Mouse (Mus musculus) embryonic facial prominence, embryonic 14.5 days (tissue): ENCODE results near the gene Ddx54. TPM values are rescaled to one million over a fixed set of nuclear protein-coding genes. Genes with fewer than 3 reads are reported as not detected.
A peak's percentile ranks its signal among the peaks of the same experiment; 100 is the strongest.

Experiments used
- ATAC-seq: fragments of 200-750 bp; cut with Nextera tagmentation; 2 replicates; pipeline ENCODE4 v1.8.0; 2017; ENCODE audit warnings: low read depth, moderate number of reproducible peaks, moderate TSS enrichment
- DNase-seq: peaks from one replicate; pipeline ENCODE4 v3.0.0-alpha.2; 2015; ENCODE audit warnings: low spot score
- H3K27ac ChIP-seq: fragments of 300-500 bp; sonication (generic); replicated peaks from 2 replicates; pipeline ENCODE4 v1.5.1; 2014; ENCODE audit warnings: low read depth, mild to moderate bottlenecking, low read length, moderate library complexity
- H3K27me3 ChIP-seq: fragments of 300-500 bp; sonication (generic); replicated peaks from 2 replicates; pipeline ENCODE4 v1.6.1; 2014; ENCODE audit warnings: low read length; ENCODE audit not compliant: control insufficient read depth, insufficient read depth
- H3K36me3 ChIP-seq: fragments of 300-500 bp; sonication (generic); 2 replicates; pipeline ENCODE4 v1.6.1; 2014; ENCODE audit warnings: low read length, mixed read lengths; ENCODE audit not compliant: control insufficient read depth, insufficient read depth
- H3K4me1 ChIP-seq: fragments of 300-500 bp; sonication (generic); 2 replicates; pipeline ENCODE4 v1.6.1; 2014; ENCODE audit warnings: antibody characterized with exemption, low read length; ENCODE audit not compliant: control insufficient read depth, insufficient read depth
- H3K4me2 ChIP-seq: fragments of 300-500 bp; sonication (generic); 2 replicates; pipeline ENCODE4 v1.6.1; 2014; ENCODE audit warnings: low read depth, mild to moderate bottlenecking, low read length, moderate library complexity, mixed read lengths
- H3K4me3 ChIP-seq: fragments of 300-500 bp; sonication (generic); 2 replicates; pipeline ENCODE4 v1.5.1; 2014; ENCODE audit warnings: low read depth, mild to moderate bottlenecking, low read length
- H3K9ac ChIP-seq: fragments of 300-500 bp; sonication (generic); 2 replicates; pipeline ENCODE4 v1.6.1; 2014; ENCODE audit warnings: low read depth, mild to moderate bottlenecking, low read length, moderate library complexity, mixed read lengths
- H3K9me3 ChIP-seq: fragments of 300-500 bp; sonication (generic); 2 replicates; pipeline ENCODE4 v1.6.1; 2016; ENCODE audit warnings: low read length; ENCODE audit not compliant: control insufficient read depth
- WGBS: fragments of 180-500 bp; shearing (Covaris S2); extraction: QIAGEN DNeasy Blood & Tissue Kit; methylation state at CpG from one replicate; pipeline ENCODE4 v1.1.7; 2014; 5-methylcytosine and 5-hydroxymethylcytosine counted together
- polyA plus RNA-seq: library from polyadenylated mRNA; unstranded; fragments of >200 nt; fragmentation: Nextera tagmentation; extraction: Ambion mirVana; gene quantifications from 2 replicates; pipeline ENCODE4 v1.2.1, GENCODE M21; 2014

The Ddx54 gene
- polyA plus RNA-seq, 1 experiment from 2014 or later = 28.2 TPM

GRCm38 (mm10) chr5:120622198-120622851 is 9.8 kb downstream of the Ddx54 start:
- ATAC-seq = no peak
- DNase-seq = peak; percentile 34
- 71% methylated on average over 5 of the region's 5 CpGs for WGBS
- Histone ChIP-seq H3K9ac (no peak overlapping the region), H3K4me2 (no peak overlapping the region), H3K4me1 (no peaks in the 10 kb centered on the region), H3K9me3 (no peaks in the 10 kb centered on the region), H3K27me3 (no peaks in the 10 kb centered on the region), H3K27ac (no peak overlapping the region), H3K4me3 (no peak overlapping the region), H3K36me3 (peaks cover 88% of the 10 kb centered on the region)

- ATAC-seq (no peak), DNase-seq (no peak)
- H3K27me3 ChIP-seq = 0 out of 2 replicates have a peak, but pooled peaks cover 3% of the 10 kb centered on the region
- no peak overlapping the region for H3K9ac ChIP-seq
- peaks cover 84% of the 10 kb centered on the region for H3K36me3 ChIP-seq
- no peak overlapping the region for H3K4me2 ChIP-seq
- H3K27ac ChIP-seq = no peak overlapping the region
- H3K4me3 ChIP-seq = no peak overlapping the region
- H3K4me1 ChIP-seq = no peaks in the 10 kb centered on the region
- H3K9me3 ChIP-seq = no peaks in the 10 kb centered on the region
- WGBS = 93% methylated on average over 10 of the region's 10 CpGs
Measured at GRCm38 (mm10) chr5:120624427-120624826, 11.9 kb downstream of the Ddx54 start.

- H3K4me1 ChIP-seq = no peaks in the 10 kb centered on the region
- H3K27ac ChIP-seq = no peak overlapping the region
- DNase-seq = peak; percentile 46
- peaks cover 65% of the 10 kb centered on the region for H3K36me3 ChIP-seq
- no peak overlapping the region for H3K9ac ChIP-seq
- H3K9me3 ChIP-seq = no peaks in the 10 kb centered on the region
- H3K27me3 ChIP-seq = peaks cover 14% of the 10 kb centered on the region
- H3K4me2 ChIP-seq = no peak overlapping the region
- no peak for ATAC-seq
- no peak overlapping the region for H3K4me3 ChIP-seq
- 47% methylated on average over 12 of the region's 19 CpGs for WGBS
Measured at GRCm38 (mm10) chr5:120626399-120626798, 13.9 kb downstream of the Ddx54 start.

DNA sequence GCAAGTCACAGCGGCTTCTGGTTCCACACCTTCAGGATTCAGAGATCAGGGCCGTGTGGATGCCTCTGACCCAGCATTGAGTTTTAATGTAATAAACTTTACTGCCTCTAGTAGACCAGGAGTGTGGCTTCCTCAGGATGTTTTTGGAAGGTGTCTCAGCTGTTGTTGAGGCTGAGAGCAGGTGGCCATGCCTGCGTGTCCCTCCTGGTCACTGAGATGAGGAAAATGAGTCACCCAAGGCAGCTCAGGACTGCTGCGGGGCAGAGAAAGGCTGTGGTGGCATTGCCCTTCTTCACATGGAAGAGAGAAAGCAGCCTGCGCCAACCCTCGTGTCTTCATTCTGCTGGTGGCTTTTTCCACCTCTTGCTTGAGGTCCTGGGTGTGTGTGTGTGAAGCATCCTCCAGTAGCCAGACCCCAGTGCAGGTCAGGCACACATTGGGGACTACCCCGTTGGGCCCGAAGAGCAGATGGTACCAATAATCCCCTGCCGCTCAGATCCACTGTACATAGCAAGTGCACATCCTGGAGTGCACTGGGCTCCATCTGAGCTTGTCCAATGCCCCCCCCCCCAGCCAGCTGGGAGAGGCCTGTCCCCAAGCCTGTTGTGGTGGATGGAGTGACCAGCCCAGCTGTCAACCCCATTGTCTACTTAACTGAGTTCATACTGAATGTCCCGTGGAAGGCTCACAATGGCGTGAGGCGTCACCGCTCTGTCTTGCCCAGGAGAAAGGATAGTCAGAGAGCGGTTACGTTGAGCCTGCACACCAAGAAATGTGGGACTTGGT is 15.2 kb downstream of the Ddx54 start:
- WGBS = 85% methylated on average over 15 of the region's 15 CpGs
- peak; percentile 34; the same call in 1 of the 2 replicates for ATAC-seq
- DNase-seq = peak; percentile 42
- H3K9me3 ChIP-seq = peaks cover 6% of the 10 kb centered on the region; the same call in 1 of the 2 replicates
- peaks cover 14% of the 10 kb centered on the region for H3K27me3 ChIP-seq
- H3K27ac ChIP-seq = no peak overlapping the region
- no peak overlapping the region for H3K9ac ChIP-seq
- H3K4me1 ChIP-seq = no peaks in the 10 kb centered on the region
- peaks cover 53% of the 10 kb centered on the region for H3K36me3 ChIP-seq
- H3K4me3 ChIP-seq = no peak overlapping the region
- no peak overlapping the region for H3K4me2 ChIP-seq

- Histone ChIP-seq H3K27ac (no peak overlapping the region), H3K27me3 (peaks cover 14% of the 10 kb centered on the region), H3K9me3 (peaks cover 6% of the 10 kb centered on the region; the same call in 1 of the 2 replicates), H3K4me3 (no peak overlapping the region), H3K4me2 (no peak overlapping the region), H3K36me3 (peaks cover 44% of the 10 kb centered on the region), H3K4me1 (no peaks in the 10 kb centered on the region), H3K9ac (no peak overlapping the region)
- peak; percentile 53 for DNase-seq
- 57% methylated on average over 7 of the region's 7 CpGs for WGBS
- ATAC-seq = no peak
Measured at GRCm38 (mm10) chr5:120628624-120629023, 16.1 kb downstream of the Ddx54 start.

- DNase-seq (no peak), ATAC-seq (no peak)
- H3K4me2 ChIP-seq = peak overlapping the region; percentile 43
- H3K9ac ChIP-seq = peak overlapping the region; percentile 51; the same call in 1 of the 2 replicates
- H3K27ac ChIP-seq = no peak overlapping the region
- peaks cover 6% of the 10 kb centered on the region; the same call in 1 of the 2 replicates for H3K9me3 ChIP-seq
- WGBS = 9% methylated on average over 28 of the region's 29 CpGs
- H3K36me3 ChIP-seq = peaks cover 19% of the 10 kb centered on the region
- peak overlapping the region; percentile 16 for H3K4me3 ChIP-seq
- H3K27me3 ChIP-seq = peaks cover 14% of the 10 kb centered on the region
- no peaks in the 10 kb centered on the region for H3K4me1 ChIP-seq
Measured at GRCm38 (mm10) chr5:120631128-120631527, 18.6 kb downstream of the Ddx54 start.

GRCm38 (mm10) chr5:120631892-120632291 is 19.4 kb downstream of the Ddx54 start:
- no peak for DNase-seq
- peaks cover 6% of the 10 kb centered on the region; the same call in 1 of the 2 replicates for H3K9me3 ChIP-seq
- peaks cover 15% of the 10 kb centered on the region for H3K36me3 ChIP-seq
- H3K27me3 ChIP-seq = peaks cover 14% of the 10 kb centered on the region
- no peak overlapping the region for H3K4me2 ChIP-seq
- no peak overlapping the region for H3K27ac ChIP-seq
- ATAC-seq = no peak
- no peak overlapping the region for H3K4me3 ChIP-seq
- no peaks in the 10 kb centered on the region for H3K4me1 ChIP-seq
- 87% methylated on average over 5 of the region's 5 CpGs for WGBS
- no peak overlapping the region for H3K9ac ChIP-seq

- H3K27ac ChIP-seq = no peak within 1 kb of the TSS
- peaks cover 6% of the 10 kb centered on the region; the same call in 1 of the 2 replicates for H3K9me3 ChIP-seq
- H3K4me3 ChIP-seq = no peak within 1 kb of the TSS
- no peak for ATAC-seq
- DNase-seq = no peak
- WGBS = 57% methylated on average over 9 of the region's 9 CpGs
- no peak within 1 kb of the TSS for H3K4me2 ChIP-seq
- peaks cover 12% of the 10 kb centered on the region for H3K27me3 ChIP-seq
- H3K4me1 ChIP-seq = no peaks in the 10 kb centered on the region
- H3K9ac ChIP-seq = no peak within 1 kb of the TSS
- H3K36me3 ChIP-seq = no peaks in the 10 kb centered on the region
Measured at GRCm38 (mm10) chr5:120634131-120634530, 21.6 kb downstream of the Ddx54 start, which contains the start of gene Cfap73. Cfap73 (minus strand) TSS chr5:120634235.
